Mouse (Mus musculus): ENCODE measurements at regions not wholly inside any gene's neighbourhood (a gene's known extent, or its start where the extent isn't known, plus 50 kb on each side); places are given as distances from the start of the nearest gene placed in this dataset.
A peak's percentile ranks its signal among the peaks of the same experiment; 100 is the strongest.

GRCm38 (mm10) chr6:145310601-145311000, 60.6 kb upstream of the Kras start:
- Histone ChIP-seq H3K4me1 (ENCODE audit: control insufficient read depth, insufficient read depth, low read length) (no peaks in the 10 kb centered on the region), H3K4me3 (ENCODE audit: insufficient read depth, low read depth, low read length) (no peak overlapping the region), H3K27me3 (replicated peaks; ENCODE audit: control insufficient read depth, insufficient read depth, low read length) (no peaks in the 10 kb centered on the region), H3K27ac (ENCODE audit: insufficient read depth, low read depth, low read length) (no peak overlapping the region), H3K36me3 (ENCODE audit: control insufficient read depth, insufficient read depth, low read length) (no peaks in the 10 kb centered on the region)
- DNase-seq: no peak
- WGBS: 49% methylated on average over 6 of the region's 6 CpGs
- TF ChIP-seq CTCF (conservative IDR thresholded peaks at IDR 0.05; ENCODE audit: insufficient read depth, insufficient read length, low read depth, low read length): no peak
- TF ChIP-seq POLR2A (IDR thresholded peaks at IDR 0.05; ENCODE audit: low read depth, low read length): no peak

GRCm38 (mm10) chr6:145309025-145309424, 59.0 kb upstream of the Kras start:
- DNase-seq: no peak
- no peak overlapping the region for H3K27ac ChIP-seq (ENCODE audit: insufficient read depth, low read depth, low read length)
- no peak for TF ChIP-seq CTCF (conservative IDR thresholded peaks at IDR 0.05; ENCODE audit: insufficient read depth, insufficient read length, low read depth, low read length)
- TF ChIP-seq POLR2A (IDR thresholded peaks at IDR 0.05; ENCODE audit: low read depth, low read length): no peak
- WGBS: 87% methylated on average over 3 of the region's 3 CpGs
- H3K27me3 ChIP-seq (replicated peaks; ENCODE audit: control insufficient read depth, insufficient read depth, low read length): no peaks in the 10 kb centered on the region
- no peak overlapping the region for H3K4me3 ChIP-seq (ENCODE audit: insufficient read depth, low read depth, low read length)
- no peaks in the 10 kb centered on the region for H3K4me1 ChIP-seq (ENCODE audit: control insufficient read depth, insufficient read depth, low read length)
- no peaks in the 10 kb centered on the region for H3K36me3 ChIP-seq (ENCODE audit: control insufficient read depth, insufficient read depth, low read length)

GRCm38 (mm10) chr6:145307237-145307636, 57.2 kb upstream of the Kras start:
- TF ChIP-seq POLR2A (IDR thresholded peaks at IDR 0.05; ENCODE audit: low read depth, low read length) (no peak), CTCF (conservative IDR thresholded peaks at IDR 0.05; ENCODE audit: insufficient read depth, insufficient read length, low read depth, low read length) (no peak)
- Histone ChIP-seq H3K27me3 (replicated peaks; ENCODE audit: control insufficient read depth, insufficient read depth, low read length) (no peaks in the 10 kb centered on the region), H3K4me1 (ENCODE audit: control insufficient read depth, insufficient read depth, low read length) (no peaks in the 10 kb centered on the region), H3K4me3 (ENCODE audit: insufficient read depth, low read depth, low read length) (no peak overlapping the region), H3K27ac (ENCODE audit: insufficient read depth, low read depth, low read length) (no peak overlapping the region), H3K36me3 (ENCODE audit: control insufficient read depth, insufficient read depth, low read length) (no peaks in the 10 kb centered on the region)
- DNase-seq: peak; percentile 19
- WGBS: 95% methylated on average over 8 of the region's 8 CpGs

GRCm38 (mm10) chr6:145306331-145307124, 56.5 kb upstream of the Kras start:
- no peaks in the 10 kb centered on the region for H3K36me3 ChIP-seq (ENCODE audit: control insufficient read depth, insufficient read depth, low read length)
- TF ChIP-seq POLR2A (IDR thresholded peaks at IDR 0.05; ENCODE audit: low read depth, low read length) (no peak), CTCF (conservative IDR thresholded peaks at IDR 0.05; ENCODE audit: insufficient read depth, insufficient read length, low read depth, low read length) (no peak)
- H3K4me1 ChIP-seq (ENCODE audit: control insufficient read depth, insufficient read depth, low read length): no peaks in the 10 kb centered on the region
- no peak overlapping the region for H3K4me3 ChIP-seq (ENCODE audit: insufficient read depth, low read depth, low read length)
- no peak overlapping the region for H3K27ac ChIP-seq (ENCODE audit: insufficient read depth, low read depth, low read length)
- 77% methylated on average over 18 of the region's 18 CpGs for whole genome bisulfite sequencing
- peak; percentile 18 for DNase-seq
- H3K27me3 ChIP-seq (replicated peaks; ENCODE audit: control insufficient read depth, insufficient read depth, low read length): no peaks in the 10 kb centered on the region

GRCm38 (mm10) chr6:145305669-145306068, 55.6 kb upstream of the Kras start:
- no peak for TF ChIP-seq POLR2A (IDR thresholded peaks at IDR 0.05; ENCODE audit: low read depth, low read length)
- no peak for TF ChIP-seq CTCF (conservative IDR thresholded peaks at IDR 0.05; ENCODE audit: insufficient read depth, insufficient read length, low read depth, low read length)
- no peak for DNase-seq
- no peak overlapping the region for H3K4me3 ChIP-seq (ENCODE audit: insufficient read depth, low read depth, low read length)
- no peaks in the 10 kb centered on the region for H3K4me1 ChIP-seq (ENCODE audit: control insufficient read depth, insufficient read depth, low read length)
- WGBS: 98% methylated on average over 5 of the region's 5 CpGs
- H3K27ac ChIP-seq (ENCODE audit: insufficient read depth, low read depth, low read length): no peak overlapping the region
- no peaks in the 10 kb centered on the region for H3K36me3 ChIP-seq (ENCODE audit: control insufficient read depth, insufficient read depth, low read length)
- no peaks in the 10 kb centered on the region for H3K27me3 ChIP-seq (replicated peaks; ENCODE audit: control insufficient read depth, insufficient read depth, low read length)

GRCm38 (mm10) chr6:145303641-145304070, 53.6 kb upstream of the Kras start:
- peak; percentile 59 for DNase-seq
- TF ChIP-seq CTCF (conservative IDR thresholded peaks at IDR 0.05; ENCODE audit: insufficient read depth, insufficient read length, low read depth, low read length): no peak
- TF ChIP-seq POLR2A (IDR thresholded peaks at IDR 0.05; ENCODE audit: low read depth, low read length): no peak
- no peaks in the 10 kb centered on the region for H3K36me3 ChIP-seq (ENCODE audit: control insufficient read depth, insufficient read depth, low read length)
- no peaks in the 10 kb centered on the region for H3K27me3 ChIP-seq (replicated peaks; ENCODE audit: control insufficient read depth, insufficient read depth, low read length)
- no peaks in the 10 kb centered on the region for H3K4me1 ChIP-seq (ENCODE audit: control insufficient read depth, insufficient read depth, low read length)
- no peak overlapping the region for H3K27ac ChIP-seq (ENCODE audit: insufficient read depth, low read depth, low read length)
- peak overlapping the region; percentile 15 for H3K4me3 ChIP-seq (ENCODE audit: insufficient read depth, low read depth, low read length)
- 11% methylated on average over 18 of the region's 18 CpGs for WGBS

GRCm38 (mm10) chr6:145302907-145303640, 53.0 kb upstream of the Kras start:
- Histone ChIP-seq H3K27ac (ENCODE audit: insufficient read depth, low read depth, low read length) (no peak overlapping the region), H3K4me3 (ENCODE audit: insufficient read depth, low read depth, low read length) (peak overlapping the region; percentile 15), H3K4me1 (ENCODE audit: control insufficient read depth, insufficient read depth, low read length) (no peaks in the 10 kb centered on the region), H3K27me3 (replicated peaks; ENCODE audit: control insufficient read depth, insufficient read depth, low read length) (no peaks in the 10 kb centered on the region), H3K36me3 (ENCODE audit: control insufficient read depth, insufficient read depth, low read length) (no peaks in the 10 kb centered on the region)
- TF ChIP-seq POLR2A (IDR thresholded peaks at IDR 0.05; ENCODE audit: low read depth, low read length): no peak
- WGBS: 46% methylated on average over 22 of the region's 22 CpGs
- no peak for DNase-seq

Measured in kidney, adult 2 months (tissue).